Mouse (Mus musculus): ENCODE measurements around the gene Alg2.
A peak's percentile ranks its signal among the peaks of the same experiment; 100 is the strongest.

The Alg2 gene

DNA sequence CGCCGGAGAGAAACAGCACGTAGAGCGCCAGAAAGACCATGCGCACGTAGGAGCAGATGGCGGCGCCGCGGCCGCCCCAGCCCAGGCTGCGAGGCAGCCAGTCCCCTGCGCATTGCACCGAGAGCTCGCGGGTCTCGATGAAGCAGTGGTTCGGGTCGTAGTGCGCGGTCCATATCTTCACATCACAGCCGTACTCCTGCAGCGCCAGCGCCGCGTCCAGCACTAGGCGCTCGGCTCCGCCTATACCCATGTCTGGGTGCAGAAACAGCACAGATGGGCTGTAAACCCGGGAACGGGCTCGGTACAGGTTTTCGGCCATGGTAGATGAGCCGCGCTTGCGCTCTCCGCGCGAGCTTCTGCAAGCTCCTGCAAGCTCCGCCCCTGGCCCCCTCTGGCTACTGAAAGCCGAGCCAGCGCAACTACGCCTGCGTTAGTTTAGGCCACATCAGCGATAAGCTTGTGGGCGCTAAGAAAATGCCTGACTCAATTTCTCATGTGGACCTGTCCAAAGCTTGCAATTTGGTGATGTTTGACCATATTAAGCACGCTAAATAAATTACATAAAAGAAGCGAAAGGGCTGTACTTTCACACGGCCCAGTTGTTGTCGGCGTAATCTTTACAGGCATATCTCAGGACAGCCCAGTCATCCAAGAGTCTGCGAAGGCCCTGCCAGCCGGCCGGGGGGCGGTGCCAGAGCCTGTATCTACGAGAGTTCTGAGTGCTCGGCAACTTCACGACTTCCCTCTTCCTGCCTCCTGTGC lies at the start of gene Alg2, which contains the start of gene Sec61b:
TSS of gene Alg2 (minus strand) at position 366 of the 762 bp plus-strand sequence.
TSS of gene Sec61b (plus strand) at position 691 of the 762 bp plus-strand sequence.
- peak; percentile 94 for DNase-seq (ENCODE audit: extremely low read depth, insufficient read length, low spot score)

DNA sequence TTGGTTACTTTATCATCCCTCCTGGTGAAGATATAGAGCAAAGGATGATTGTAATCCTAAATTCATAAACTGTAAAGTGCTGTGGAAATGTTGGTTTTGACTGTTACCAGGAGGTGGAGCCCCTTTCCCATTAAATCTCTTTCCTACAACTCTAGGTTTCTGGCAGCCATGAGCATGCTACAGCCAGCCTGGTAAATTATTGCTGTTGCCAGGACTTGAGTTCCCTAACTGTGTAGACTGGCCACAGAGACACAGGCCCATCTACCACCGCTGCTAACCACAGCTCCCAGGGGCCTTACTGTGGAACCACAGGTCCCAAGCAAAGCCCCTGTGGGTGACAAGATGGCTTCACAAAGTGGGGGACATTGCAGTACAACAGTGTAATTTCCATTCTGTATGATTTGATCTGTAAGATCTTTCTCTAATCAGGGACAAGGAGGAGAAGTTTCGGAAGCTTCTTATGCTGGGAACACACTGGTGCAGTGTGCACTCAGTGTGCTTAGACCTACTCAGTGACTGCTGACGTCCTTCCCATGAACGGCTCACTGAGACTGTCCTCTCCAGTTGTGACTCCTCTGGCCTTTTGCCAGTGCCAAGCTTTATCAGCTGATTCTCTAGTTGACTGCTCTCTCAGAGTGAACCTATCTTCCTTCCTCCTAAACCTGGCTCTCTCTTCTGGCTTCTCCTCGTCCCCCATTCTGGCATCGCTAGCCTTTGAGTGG lies 47.9 kb upstream of the Alg2 start:
- no peak for DNase-seq (ENCODE audit: extremely low read depth, insufficient read length, low spot score)

DNA sequence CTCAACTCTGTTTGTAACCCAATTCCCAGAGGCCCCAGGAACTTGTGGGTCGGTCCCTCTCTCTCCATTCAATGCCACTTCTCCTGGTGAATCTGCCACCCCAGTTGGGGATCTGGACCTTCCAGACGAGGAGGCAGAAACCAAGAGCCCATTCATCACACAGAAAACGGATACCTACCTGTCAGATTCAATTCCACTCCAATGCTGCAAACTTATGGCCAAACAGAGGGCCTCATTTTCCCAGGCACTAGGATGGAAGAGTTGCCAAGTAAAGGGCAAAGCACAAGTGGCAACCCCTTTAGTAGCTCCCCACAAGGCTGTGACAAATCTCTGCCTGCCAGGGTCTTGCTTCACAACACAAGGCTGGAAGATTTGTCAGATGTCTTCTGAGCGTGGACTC lies 45.9 kb upstream of the Alg2 start:
- DNase-seq (ENCODE audit: extremely low read depth, insufficient read length, low spot score) = no peak

DNA sequence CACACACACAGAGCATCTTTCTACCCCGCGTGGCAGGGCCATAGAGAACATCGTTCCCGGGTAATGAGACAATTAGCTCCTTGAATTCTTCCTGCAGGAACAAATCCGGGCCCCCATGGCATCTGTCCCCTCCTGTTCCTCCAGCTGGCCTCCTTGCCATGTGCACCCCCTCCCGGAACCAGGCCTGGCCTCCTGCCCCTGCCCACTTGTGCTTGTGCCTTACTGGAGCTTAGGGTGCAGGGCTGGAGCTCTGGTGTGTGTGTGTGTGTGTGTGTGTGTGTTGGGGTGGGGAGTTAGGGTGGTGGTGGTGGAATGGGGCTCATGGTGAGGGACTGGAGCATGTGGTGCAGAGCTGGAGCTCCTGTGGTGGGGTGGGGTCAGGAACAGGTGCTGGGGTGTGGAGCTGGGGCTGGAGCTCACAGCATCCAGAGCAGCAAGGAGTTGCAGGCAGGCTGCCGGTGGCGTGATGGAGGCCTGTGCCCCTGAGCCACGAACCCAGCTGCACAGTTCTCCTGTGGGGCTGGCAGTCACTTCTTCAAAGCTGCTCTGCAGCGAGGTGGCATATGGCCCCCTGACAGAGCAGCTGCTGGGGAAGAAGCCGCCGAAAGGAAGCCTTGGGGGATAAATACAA lies 44.5 kb upstream of the Alg2 start:
- no peak for DNase-seq (ENCODE audit: extremely low read depth, insufficient read length, low spot score)

DNA sequence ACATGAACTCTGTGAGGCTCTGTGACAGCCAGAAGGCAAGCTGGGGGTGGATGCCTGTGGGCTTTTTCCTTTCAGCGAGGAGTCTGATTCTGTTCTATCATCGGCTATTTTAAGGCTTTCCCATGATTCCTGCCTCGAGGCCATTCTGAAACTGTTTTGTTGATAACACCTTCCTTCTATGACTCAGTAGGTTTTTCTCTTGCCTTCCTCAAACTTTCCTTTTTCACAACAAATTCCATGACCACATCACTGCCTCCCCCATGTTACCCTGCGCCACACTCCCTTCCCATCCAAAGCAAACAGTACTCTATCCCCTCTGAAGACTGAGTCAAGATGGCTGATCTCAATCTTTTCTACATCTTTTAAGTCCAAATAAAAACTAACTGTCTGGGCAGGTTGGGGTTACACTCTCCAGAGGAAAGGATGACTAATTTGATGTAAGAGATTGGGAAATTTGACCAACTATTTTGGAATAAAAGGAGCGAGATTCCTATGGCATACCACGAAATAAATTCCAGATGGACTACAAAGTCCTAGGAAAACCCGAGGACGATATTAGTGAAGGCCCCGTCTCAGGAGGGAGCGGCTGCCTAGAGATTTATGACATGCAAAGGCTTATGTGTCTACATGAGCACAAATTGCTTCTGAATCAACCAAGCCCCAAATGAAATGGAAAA lies 30.8 kb upstream of the Alg2 start:
- DNase-seq (ENCODE audit: extremely low read depth, insufficient read length, low spot score) = peak; percentile 78

DNA sequence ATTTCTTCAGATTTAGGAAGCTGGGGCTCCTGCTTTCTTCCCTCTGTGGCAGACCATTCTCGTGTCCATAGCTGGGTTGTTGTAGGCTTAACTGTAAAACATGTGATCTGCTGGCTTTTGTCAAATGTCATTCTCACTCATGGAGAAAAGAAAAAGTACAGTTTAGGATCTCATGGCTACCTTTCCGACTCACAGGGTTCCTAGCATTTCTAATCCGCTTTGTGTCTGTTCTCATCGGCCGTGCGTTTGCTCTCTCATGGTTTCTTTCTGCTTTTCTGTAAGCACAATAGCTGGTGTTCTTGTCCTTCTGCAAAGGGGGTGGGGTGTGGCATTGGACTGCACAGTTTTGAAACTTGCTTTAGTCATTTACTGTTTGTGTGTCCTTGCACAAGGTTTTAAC lies 28.9 kb upstream of the Alg2 start:
- DNase-seq (ENCODE audit: extremely low read depth, insufficient read length, low spot score) = no peak

DNA sequence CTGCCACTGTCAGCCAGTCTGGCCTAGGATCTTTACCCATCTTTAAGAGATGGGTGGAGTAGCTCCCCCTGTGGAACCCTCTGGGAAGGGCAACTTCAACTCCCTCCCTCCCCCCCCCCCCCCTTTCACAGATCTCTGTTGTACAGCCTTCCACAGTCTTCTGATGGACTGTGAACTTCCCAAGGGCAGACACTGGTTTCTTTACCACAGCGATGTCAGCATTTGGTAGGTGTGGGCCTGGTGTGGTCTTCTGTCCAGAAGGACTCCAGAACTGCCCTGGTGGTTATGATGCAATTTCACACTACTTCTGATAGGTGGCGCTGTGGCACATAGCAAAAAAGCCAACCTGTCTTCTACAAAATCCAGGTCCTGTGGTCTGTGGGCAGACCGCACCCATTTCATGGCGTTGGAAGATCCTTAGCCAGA lies 28.4 kb upstream of the Alg2 start:
- DNase-seq (ENCODE audit: extremely low read depth, insufficient read length, low spot score) = peak; percentile 47

DNA sequence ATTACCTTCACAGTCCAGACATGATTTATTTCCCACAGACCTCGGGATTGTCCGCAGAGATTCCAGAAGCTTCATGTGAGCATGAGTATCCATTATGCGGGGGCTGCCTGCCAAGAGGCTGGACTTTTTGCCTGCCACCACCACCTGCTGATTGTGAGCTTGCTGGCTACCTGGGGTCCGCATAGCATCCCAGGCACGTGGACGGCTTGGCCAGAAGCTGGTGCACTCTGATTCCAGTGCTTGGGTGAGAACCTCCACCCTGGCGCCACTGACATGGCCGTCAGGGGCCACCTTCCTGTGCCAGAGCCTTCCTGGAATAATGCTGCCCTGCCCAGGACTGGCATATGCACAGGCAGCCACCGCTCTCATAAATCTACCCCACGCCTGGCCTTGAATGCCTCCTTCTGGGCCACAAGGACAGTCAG lies 25.0 kb upstream of the Alg2 start:
- no peak for DNase-seq (ENCODE audit: extremely low read depth, insufficient read length, low spot score)

DNA sequence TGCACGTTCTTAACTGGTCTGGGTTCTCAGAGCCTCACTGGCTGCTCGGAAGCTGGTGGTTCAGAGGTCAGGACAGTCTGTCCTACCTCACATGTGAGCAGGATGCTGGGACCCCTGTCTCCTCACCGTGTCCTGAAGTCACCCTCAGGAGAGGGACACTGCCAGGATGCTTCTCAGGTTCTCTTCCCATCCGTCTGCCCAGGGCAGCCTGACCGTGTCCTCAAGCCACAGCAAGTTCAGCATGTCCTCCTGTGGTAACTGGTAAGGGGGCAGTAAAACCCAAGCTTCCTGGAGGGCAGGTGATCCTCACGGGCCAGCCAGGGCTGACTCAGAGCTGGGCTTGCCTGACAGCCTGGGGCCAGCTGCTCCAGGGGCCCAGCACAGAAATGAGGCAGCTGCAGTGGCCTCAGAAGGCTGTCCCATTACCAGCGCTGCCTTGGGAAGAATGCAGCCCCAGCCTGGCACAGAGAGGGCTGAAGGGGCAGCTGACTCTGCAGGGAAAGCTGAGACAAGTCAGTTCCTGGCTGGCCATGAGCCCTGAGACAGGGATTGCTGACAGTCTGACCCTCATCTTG lies 23.8 kb upstream of the Alg2 start:
- peak; percentile 32 for DNase-seq (ENCODE audit: extremely low read depth, insufficient read length, low spot score)

DNA sequence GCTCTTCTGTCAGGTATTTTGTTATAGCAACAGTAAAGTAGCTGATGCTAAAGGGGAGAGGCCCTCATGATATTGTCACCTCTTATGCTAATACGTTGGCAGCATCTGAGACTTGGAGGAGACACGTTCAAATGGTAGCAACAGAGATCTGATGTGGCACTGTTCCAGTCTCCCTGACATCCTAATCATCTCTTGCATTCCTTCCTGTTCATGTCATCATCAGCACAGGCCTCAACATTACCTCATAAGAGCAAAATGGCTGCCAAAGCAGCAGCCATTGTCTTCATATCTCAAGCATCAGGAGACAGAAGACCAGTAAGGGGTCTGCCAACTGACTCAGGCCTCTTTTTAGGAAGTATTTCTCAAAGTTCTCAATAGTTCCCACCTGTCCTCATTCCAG lies 20.6 kb upstream of the Alg2 start:
- DNase-seq (ENCODE audit: extremely low read depth, insufficient read length, low spot score) = no peak

DNA sequence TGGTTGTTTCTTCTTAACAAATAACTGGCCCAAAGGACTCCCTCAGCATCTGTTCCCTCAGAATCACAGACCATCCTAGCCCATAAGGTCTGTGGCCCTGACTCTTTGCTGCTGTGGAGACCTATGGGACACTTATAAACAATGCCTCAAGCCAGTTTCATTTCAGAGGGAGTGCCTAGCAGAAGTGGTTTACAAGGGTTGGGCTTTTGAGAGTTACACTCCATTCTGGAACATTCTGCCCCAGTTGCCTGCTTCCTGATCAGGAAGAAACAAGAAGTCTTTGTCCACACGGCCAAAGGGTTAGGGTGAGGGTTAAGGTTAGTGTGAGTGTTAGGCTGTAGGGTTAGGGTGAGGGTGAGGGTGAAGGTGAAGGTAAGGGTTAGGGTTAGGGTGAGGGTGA lies 20.0 kb upstream of the Alg2 start:
- no peak for DNase-seq (ENCODE audit: extremely low read depth, insufficient read length, low spot score)

DNA sequence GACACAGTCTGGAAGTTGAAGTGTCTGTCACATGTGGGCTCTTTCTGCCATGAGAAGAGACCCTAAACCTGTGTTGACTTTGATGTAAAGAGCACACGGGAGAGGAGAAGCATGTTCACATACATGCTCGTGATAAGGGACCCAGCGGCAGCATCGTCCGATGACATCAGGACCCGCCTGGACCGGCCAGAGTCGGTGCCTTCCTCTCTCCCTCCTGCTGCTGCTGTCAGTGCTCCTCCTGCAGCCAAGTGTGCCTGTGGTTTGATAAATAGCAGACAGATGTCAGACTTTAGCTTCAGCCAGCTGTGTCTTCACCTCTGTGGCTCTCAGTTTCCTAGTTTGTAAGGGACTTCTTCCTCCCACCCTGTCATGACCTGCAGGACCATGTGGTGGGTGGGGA lies 19.3 kb upstream of the Alg2 start:
- no peak for DNase-seq (ENCODE audit: extremely low read depth, insufficient read length, low spot score)

DNA sequence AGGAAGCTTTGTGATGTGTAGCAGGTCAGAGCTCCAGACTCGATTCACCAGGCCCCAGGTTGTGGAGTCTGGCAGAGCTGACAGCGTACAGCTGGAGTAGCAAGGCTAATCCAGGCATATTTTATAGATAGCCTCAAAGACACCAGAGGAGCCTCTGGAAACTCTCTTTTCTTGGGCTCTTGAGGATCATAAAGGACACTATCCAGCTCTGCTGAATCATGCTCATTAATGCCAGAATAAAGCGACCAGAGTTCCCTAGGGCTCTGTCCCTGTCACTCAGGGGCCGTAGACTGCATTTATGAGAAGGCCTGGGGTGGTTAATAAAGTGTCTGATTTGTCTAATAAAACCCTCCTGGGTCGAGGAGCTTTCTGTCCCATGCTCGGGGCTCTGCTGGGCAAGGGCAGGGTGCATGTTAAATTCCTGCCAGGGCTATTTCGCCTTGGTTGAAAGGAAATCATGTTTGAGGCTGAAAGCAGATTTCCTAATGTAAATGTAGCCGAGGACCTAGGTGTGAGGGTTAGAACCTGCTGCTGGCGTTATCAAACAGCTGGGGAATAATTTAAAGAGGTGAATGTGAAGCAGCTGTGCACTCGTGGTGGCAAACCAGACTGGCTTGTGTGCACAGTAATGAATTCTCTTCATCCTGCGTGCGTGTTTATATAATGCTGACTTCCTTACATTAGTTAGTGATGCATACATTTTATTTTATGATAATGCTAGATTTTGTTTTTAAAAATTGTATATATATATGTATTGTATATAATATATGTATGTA lies 18.4 kb upstream of the Alg2 start:
- DNase-seq (ENCODE audit: extremely low read depth, insufficient read length, low spot score) = no peak

DNA sequence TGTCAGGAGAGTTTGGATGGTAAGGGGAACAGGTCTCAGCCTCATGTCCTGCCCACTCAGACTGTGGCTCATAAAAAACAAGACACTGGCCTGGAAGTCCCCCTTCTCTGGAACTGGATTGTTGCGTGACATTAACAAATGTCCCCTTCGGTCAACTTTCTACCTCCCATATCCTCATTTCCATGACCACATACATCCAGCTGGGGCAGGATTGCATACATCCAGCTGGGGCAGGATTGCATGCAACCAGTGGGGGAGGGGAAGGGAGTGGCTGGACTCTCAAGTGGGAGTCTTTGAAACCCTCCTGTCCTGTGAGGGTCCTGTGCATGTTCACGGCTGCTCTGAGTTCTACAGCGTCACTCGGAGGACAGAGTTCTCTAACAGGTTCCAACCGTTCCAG lies 17.1 kb upstream of the Alg2 start:
- no peak for DNase-seq (ENCODE audit: extremely low read depth, insufficient read length, low spot score)

DNA sequence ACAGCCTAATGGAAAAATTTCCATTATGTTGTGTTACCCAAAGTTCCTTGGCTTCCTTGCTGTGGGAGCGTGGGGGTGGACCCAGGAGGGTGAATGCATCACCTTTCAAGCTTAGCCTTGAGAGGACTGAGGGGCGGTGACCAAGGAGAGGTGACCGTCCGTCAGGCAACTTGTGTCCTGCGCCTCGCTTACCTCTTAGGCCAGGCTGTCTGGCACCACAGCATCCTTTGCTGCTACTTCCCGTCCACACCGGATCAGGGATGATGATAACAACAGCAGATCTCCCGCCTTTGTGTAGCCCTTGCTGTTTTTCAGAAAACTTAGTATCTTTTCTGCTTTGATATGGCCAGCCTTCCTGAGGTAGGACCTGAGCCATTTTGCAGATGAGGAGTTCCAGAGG lies 6.4 kb upstream of the Alg2 start:
- no peak for DNase-seq (ENCODE audit: extremely low read depth, insufficient read length, low spot score)

DNA sequence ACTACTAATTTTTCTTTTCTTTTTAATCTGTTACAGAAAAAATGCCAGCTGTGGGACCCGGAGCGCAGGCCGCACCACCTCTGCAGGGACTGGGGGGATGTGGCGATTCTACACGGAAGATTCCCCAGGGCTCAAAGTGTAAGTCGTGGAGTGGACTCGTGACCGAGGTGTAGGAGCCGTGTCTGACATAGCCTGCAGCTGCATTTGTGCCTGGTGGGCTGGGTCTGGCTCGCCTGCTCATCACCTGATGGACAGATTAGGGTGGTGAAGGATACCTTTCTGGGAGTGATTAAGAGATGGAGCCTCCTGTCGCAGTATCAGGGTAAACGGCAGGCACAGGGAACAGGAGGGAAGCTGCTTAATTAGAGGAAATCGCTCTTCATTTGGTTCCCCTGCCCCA lies 6.0 kb upstream of the Alg2 start:
- no peak for DNase-seq (ENCODE audit: extremely low read depth, insufficient read length, low spot score)

DNA sequence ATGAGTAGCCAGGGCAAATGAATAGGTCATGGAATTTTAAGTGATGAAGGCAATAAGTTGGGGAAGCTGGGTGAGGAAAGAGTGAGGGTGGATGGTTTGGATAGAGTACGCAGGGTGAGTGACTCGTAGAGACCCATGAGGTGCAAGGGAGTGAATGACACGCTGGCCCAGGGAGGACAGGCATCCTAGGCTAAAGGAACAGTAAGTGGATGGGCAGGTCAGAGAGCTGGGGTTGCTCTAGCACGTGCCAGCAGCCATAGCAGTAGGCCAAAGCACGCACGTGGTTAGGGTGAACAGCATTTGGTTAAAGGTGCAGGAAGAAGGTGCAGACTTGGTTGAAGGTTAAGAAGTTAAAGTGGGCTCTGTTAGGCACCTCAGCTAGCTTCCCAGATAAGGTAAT lies 3.4 kb upstream of the Alg2 start:
- DNase-seq (ENCODE audit: extremely low read depth, insufficient read length, low spot score) = no peak

DNA sequence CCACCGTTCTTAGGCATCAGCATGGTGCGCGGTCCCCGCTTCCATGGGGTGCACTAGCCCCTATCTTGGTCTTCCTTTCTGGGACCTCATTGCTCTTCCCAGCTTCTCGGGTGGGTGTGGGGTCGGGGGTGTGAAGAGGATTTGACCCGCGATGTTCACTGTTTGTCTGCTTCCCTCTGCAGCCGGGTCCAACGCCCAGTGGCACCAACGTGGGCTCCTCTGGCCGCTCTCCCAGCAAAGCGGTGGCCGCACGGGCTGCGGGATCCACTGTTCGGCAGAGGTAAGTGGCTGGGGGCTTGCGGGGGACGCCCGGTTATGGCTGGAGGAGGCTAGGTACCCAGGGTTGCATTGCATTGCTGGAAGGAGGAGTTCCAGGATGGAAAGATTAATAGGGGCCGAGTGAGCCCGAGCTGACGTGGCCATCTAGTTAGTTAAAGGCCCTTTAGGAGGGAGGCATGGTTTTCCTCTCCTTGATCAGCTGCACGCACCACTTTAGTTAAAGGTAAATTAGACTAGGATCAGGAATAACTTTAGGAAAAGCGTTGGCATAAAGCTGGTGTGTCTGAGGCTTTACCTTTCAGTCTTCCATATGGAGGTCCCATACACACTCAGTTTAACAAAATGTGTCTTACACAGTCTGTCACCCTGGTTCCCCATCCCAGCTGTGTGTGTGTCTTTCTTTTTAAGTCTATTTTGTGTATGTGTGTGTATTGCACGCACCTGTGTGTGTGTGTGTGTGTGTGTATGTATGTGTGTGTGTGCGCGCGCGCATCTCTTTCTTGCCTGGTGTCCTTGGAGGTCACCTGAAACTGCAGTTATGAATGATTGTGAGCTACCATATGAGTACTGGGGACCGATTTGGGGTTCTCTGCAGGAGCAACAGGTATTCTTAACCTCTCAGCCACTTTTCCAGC lies 854 bp upstream of the Alg2 start:
- DNase-seq (ENCODE audit: extremely low read depth, insufficient read length, low spot score) = no peak

DNA sequence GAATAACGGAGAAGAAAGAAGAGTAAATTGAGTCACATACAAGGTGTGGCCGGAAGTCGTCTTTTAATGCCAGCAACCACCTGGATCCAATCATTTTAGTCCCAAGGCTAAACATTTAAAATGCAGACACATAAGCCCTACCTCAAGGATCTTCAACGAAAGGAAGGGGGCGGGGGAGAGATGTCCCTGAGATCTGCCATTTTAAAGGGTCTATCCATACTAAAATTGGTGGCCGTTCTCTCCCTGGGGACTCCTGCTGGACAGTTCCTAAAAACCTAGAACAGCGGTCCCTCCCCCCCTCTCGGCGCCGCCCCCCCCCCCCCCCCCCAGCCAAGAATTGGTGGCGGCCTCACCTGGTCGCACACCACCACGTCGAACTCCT lies 556 bp downstream of the Alg2 start:
- DNase-seq (ENCODE audit: extremely low read depth, insufficient read length, low spot score) = no peak

All from 3134 (cell line).